Mouse (Mus musculus): Measurements from ENCODE around the gene Adamts2. TPM values are rescaled to one million over a fixed set of nuclear protein-coding genes. Genes with fewer than 3 reads are reported as not detected.

Adamts2 gene
- polyA plus RNA-seq, 1 experiment: 3.1 TPM

GRCm38 (mm10) chr11:50725595-50725994, 123.7 kb downstream of the Adamts2 start:
- TF ChIP-seq CTCF (IDR thresholded peaks at IDR 0.05; ENCODE audit: extremely low read depth, insufficient read depth, insufficient read length, insufficient replicate concordance) (no peak), POLR2A (IDR thresholded peaks at IDR 0.05; ENCODE audit: low read depth, low read length) (no peak)
- no peak for DNase-seq (ENCODE audit: low read depth in 1 of 2, low spot score in 2 of 2)
- Histone ChIP-seq H3K27ac (ENCODE audit: insufficient read depth, low read length) (no peak overlapping the region), H3K27me3 (ENCODE audit: control insufficient read depth, insufficient read depth, low read length) (no peaks in the 10 kb centered on the region), H3K4me3 (ENCODE audit: extremely low read depth, insufficient read depth, insufficient read length) (no peak overlapping the region), H3K4me1 (ENCODE audit: control insufficient read depth, insufficient read depth, insufficient read length) (no peaks in the 10 kb centered on the region), H3K36me3 (ENCODE audit: control insufficient read depth, insufficient read depth, low read length) (no peaks in the 10 kb centered on the region)
- 74% methylated on average over 4 of the region's 4 CpGs for WGBS

- TF ChIP-seq CTCF (IDR thresholded peaks at IDR 0.05; ENCODE audit: extremely low read depth, insufficient read depth, insufficient read length, insufficient replicate concordance) (no peak), POLR2A (IDR thresholded peaks at IDR 0.05; ENCODE audit: low read depth, low read length) (no peak)
- 84% methylated on average over 5 of the region's 5 CpGs for WGBS
These were observed 124.2 kb downstream of the Adamts2 start for GRCm38 (mm10) chr11:50726035-50726434.

GRCm38 (mm10) chr11:50733146-50733545, 131.3 kb downstream of the Adamts2 start:
- H3K27ac ChIP-seq (ENCODE audit: insufficient read depth, low read length): no peak overlapping the region
- 69% methylated on average over 3 of the region's 3 CpGs for WGBS
- no peaks in the 10 kb centered on the region for H3K36me3 ChIP-seq (ENCODE audit: control insufficient read depth, insufficient read depth, low read length)
- no peaks in the 10 kb centered on the region for H3K27me3 ChIP-seq (ENCODE audit: control insufficient read depth, insufficient read depth, low read length)
- TF ChIP-seq POLR2A (IDR thresholded peaks at IDR 0.05; ENCODE audit: low read depth, low read length) (no peak), CTCF (IDR thresholded peaks at IDR 0.05; ENCODE audit: extremely low read depth, insufficient read depth, insufficient read length, insufficient replicate concordance) (no peak)
- no peak for DNase-seq (ENCODE audit: low read depth in 1 of 2, low spot score in 2 of 2)
- no peaks in the 10 kb centered on the region for H3K4me1 ChIP-seq (ENCODE audit: control insufficient read depth, insufficient read depth, insufficient read length)
- H3K4me3 ChIP-seq (ENCODE audit: extremely low read depth, insufficient read depth, insufficient read length): no peak overlapping the region

More at GRCm38 (mm10) chr11:50726035-50726434, 124.2 kb downstream of the Adamts2 start:
- Histone ChIP-seq H3K36me3 (ENCODE audit: control insufficient read depth, insufficient read depth, low read length) (no peaks in the 10 kb centered on the region), H3K27ac (ENCODE audit: insufficient read depth, low read length) (no peak overlapping the region), H3K4me3 (ENCODE audit: extremely low read depth, insufficient read depth, insufficient read length) (no peak overlapping the region), H3K4me1 (ENCODE audit: control insufficient read depth, insufficient read depth, insufficient read length) (no peaks in the 10 kb centered on the region), H3K27me3 (ENCODE audit: control insufficient read depth, insufficient read depth, low read length) (no peaks in the 10 kb centered on the region)
- no peak for DNase-seq (ENCODE audit: low read depth in 1 of 2, low spot score in 2 of 2)

- Histone ChIP-seq H3K27me3 (ENCODE audit: control insufficient read depth, insufficient read depth, low read length) (no peaks in the 10 kb centered on the region), H3K27ac (ENCODE audit: insufficient read depth, low read length) (no peak overlapping the region), H3K36me3 (ENCODE audit: control insufficient read depth, insufficient read depth, low read length) (no peaks in the 10 kb centered on the region), H3K4me1 (ENCODE audit: control insufficient read depth, insufficient read depth, insufficient read length) (no peaks in the 10 kb centered on the region), H3K4me3 (ENCODE audit: extremely low read depth, insufficient read depth, insufficient read length) (no peak overlapping the region)
- TF ChIP-seq POLR2A (IDR thresholded peaks at IDR 0.05; ENCODE audit: low read depth, low read length) (no peak), CTCF (IDR thresholded peaks at IDR 0.05; ENCODE audit: extremely low read depth, insufficient read depth, insufficient read length, insufficient replicate concordance) (no peak)
- 74% methylated on average over 4 of the region's 4 CpGs for WGBS
- no peak for DNase-seq (ENCODE audit: low read depth in 1 of 2, low spot score in 2 of 2)
These were observed 132.2 kb downstream of the Adamts2 start for GRCm38 (mm10) chr11:50734129-50734528.

GRCm38 (mm10) chr11:50736548-50736947, 134.7 kb downstream of the Adamts2 start:
- H3K27me3 ChIP-seq (ENCODE audit: control insufficient read depth, insufficient read depth, low read length): no peaks in the 10 kb centered on the region
- no peaks in the 10 kb centered on the region for H3K4me1 ChIP-seq (ENCODE audit: control insufficient read depth, insufficient read depth, insufficient read length)
- DNase-seq (ENCODE audit: low read depth in 1 of 2, low spot score in 2 of 2): no peak
- WGBS: 93% methylated on average over 1 of the region's 1 CpGs
- no peak overlapping the region for H3K27ac ChIP-seq (ENCODE audit: insufficient read depth, low read length)
- TF ChIP-seq POLR2A (IDR thresholded peaks at IDR 0.05; ENCODE audit: low read depth, low read length): no peak
- TF ChIP-seq CTCF (IDR thresholded peaks at IDR 0.05; ENCODE audit: extremely low read depth, insufficient read depth, insufficient read length, insufficient replicate concordance): no peak
- no peaks in the 10 kb centered on the region for H3K36me3 ChIP-seq (ENCODE audit: control insufficient read depth, insufficient read depth, low read length)
- no peak overlapping the region for H3K4me3 ChIP-seq (ENCODE audit: extremely low read depth, insufficient read depth, insufficient read length)

GRCm38 (mm10) chr11:50738436-50738835, 136.6 kb downstream of the Adamts2 start:
- TF ChIP-seq CTCF (IDR thresholded peaks at IDR 0.05; ENCODE audit: extremely low read depth, insufficient read depth, insufficient read length, insufficient replicate concordance) (no peak), POLR2A (IDR thresholded peaks at IDR 0.05; ENCODE audit: low read depth, low read length) (no peak)
- 89% methylated on average over 1 of the region's 1 CpGs for WGBS
- H3K27ac ChIP-seq (ENCODE audit: insufficient read depth, low read length): no peak overlapping the region

DNA sequence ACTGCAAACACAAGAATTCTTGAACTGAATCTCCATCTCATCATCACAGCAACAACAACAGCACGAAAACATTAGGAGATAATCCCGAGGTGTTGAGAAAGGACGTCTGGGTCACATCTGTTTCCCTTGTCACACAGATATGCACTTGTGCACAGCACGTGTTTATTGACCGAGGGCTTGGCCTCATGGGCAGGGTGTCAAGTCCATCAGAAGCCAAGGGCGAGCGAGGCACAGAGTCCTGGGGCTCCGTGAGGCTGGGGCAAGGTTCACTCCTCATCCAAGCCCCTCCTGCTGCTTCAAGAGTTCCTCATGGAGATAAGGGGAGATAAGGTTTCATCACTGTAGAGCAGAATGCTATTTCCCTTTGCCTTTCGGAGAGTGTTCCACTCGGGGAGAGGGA, 137.6 kb downstream of the Adamts2 start:
- no peaks in the 10 kb centered on the region for H3K36me3 ChIP-seq (ENCODE audit: control insufficient read depth, insufficient read depth, low read length)
- no peak overlapping the region for H3K27ac ChIP-seq (ENCODE audit: insufficient read depth, low read length)
- TF ChIP-seq CTCF (IDR thresholded peaks at IDR 0.05; ENCODE audit: extremely low read depth, insufficient read depth, insufficient read length, insufficient replicate concordance) (no peak), POLR2A (IDR thresholded peaks at IDR 0.05; ENCODE audit: low read depth, low read length) (no peak)
- no peaks in the 10 kb centered on the region for H3K27me3 ChIP-seq (ENCODE audit: control insufficient read depth, insufficient read depth, low read length)
- WGBS: 60% methylated on average over 10 of the region's 10 CpGs
- H3K4me3 ChIP-seq (ENCODE audit: extremely low read depth, insufficient read depth, insufficient read length): no peak overlapping the region
- no peak for DNase-seq (ENCODE audit: low read depth in 1 of 2, low spot score in 2 of 2)
- no peaks in the 10 kb centered on the region for H3K4me1 ChIP-seq (ENCODE audit: control insufficient read depth, insufficient read depth, insufficient read length)

More at GRCm38 (mm10) chr11:50738436-50738835, 136.6 kb downstream of the Adamts2 start:
- Histone ChIP-seq H3K4me3 (ENCODE audit: extremely low read depth, insufficient read depth, insufficient read length) (no peak overlapping the region), H3K36me3 (ENCODE audit: control insufficient read depth, insufficient read depth, low read length) (no peaks in the 10 kb centered on the region), H3K4me1 (ENCODE audit: control insufficient read depth, insufficient read depth, insufficient read length) (no peaks in the 10 kb centered on the region), H3K27me3 (ENCODE audit: control insufficient read depth, insufficient read depth, low read length) (no peaks in the 10 kb centered on the region)
- no peak for DNase-seq (ENCODE audit: low read depth in 1 of 2, low spot score in 2 of 2)

All from spleen, adult 2 months (tissue).